Mouse (Mus musculus): ENCODE data around the gene Skint7. TPM values are rescaled to one million over a fixed set of nuclear protein-coding genes. Genes with fewer than 3 reads are reported as not detected.
"Not testable (repeated sequence)": the region's sequence is repeated elsewhere in the genome, so short reads cannot be mapped to it uniquely, and the experiment has no call there.

Gene Skint7
- not detected for total RNA-seq (2021)
- long read RNA-seq, experiment 1 = 0 reads
- long read RNA-seq, experiment 2 = 0 reads

DNA sequence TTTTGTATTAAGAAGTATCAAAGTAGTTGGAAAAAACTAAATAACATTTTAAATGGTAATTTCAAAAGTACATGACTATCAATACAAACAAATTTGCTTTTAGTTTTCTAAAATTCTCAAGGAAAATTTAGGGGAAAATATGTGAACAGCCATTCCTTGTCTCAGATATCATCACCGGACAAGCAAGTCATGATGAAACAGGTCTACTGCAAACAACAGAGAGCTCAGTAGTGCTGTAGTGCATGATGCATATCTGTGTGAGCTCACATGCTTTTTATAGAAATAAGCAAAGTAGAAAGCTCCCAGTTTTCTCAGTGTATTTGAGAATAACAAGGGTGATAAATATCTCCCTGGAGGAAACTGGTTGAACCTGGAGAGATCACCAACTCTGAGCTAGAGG is at the start of gene Skint7:
TSS of gene Skint7 (plus strand) at position 301 of the 400 bp plus-strand sequence.
- TF ChIP-seq CTCF (IDR thresholded peaks at IDR 0.05) = no peak
- intact Hi-C loops (cut with DNase I) = no loop called here
- DNase-seq = no peak
- Histone ChIP-seq H3K27ac (no peak within 1 kb of the TSS), H3K4me3 (no peak within 1 kb of the TSS)

DNA sequence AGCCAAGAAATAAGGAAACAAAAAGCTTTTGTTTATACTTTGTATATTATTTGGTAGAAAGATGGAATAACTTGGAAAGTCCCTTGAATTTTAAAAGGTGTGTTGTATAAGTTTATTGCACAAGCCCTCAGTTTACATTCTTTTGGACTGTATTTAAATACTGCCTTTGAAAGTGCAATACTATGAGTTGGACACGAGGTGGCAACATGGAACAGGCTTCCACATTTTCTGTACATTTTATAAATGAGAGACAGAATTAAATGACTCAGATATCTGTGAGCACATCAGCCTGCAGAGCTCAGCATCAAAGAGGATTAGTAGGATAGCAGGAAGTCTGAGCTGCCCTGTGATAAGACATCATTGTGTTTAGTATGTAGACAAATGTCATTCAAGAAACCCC is 11.4 kb upstream of the Skint7 start:
- DNase-seq = no peak
- no peak overlapping the region for H3K4me3 ChIP-seq
- no peak overlapping the region for H3K27ac ChIP-seq
- TF ChIP-seq CTCF (IDR thresholded peaks at IDR 0.05) = peak; percentile 14; the same call in 1 of the 2 replicates
- intact Hi-C loops (cut with DNase I) = no loop called here

DNA sequence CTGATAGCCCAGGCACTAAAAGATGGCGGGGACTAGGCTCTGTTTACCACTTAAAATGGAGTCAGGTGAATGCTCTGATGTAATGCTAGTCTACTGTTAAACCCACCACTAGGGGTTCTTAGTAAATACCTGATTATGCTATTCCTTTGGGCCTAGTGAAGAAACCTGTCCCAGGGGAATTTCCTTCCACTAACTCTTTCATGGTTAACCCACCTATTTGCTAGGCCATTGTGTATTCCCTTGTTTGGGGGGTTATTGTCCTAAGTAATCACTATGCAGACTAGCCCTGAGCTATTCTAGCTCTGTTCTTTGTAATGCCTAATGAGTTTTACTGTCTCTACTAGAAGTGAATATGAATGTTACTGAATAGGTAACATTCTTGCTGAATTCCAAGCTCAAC is 9.5 kb upstream of the Skint7 start:
- intact Hi-C loops (cut with DNase I) = not testable (repeated sequence)

DNA sequence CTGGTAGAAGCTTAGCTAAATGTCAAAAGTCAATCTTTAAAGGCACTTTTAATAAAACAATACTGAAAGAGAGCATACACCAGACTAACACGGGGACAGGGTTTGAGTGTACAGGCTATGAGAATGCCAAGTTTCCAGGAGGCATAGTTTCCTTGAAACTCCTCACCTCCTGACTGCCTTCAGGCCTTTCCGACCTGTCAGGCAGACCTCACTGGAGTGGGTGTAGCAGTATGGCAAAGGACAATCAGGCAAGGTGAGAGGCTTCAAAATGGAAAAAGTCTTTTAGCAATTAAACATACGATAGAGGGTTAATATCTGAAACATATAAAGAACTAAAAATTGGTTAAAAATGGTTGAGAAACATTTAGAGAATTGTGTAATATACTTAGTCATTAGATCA is 9.1 kb upstream of the Skint7 start:
- no peak for DNase-seq
- Histone ChIP-seq H3K27ac (no peak overlapping the region), H3K4me3 (no peak overlapping the region)
- intact Hi-C loops (cut with DNase I) = no loop called here
- TF ChIP-seq CTCF (IDR thresholded peaks at IDR 0.05) = no peak

More for the DNA sequence above, 9.5 kb upstream of the Skint7 start:
- not testable (repeated sequence) for H3K4me3 ChIP-seq, H3K27ac ChIP-seq, DNase-seq

DNA sequence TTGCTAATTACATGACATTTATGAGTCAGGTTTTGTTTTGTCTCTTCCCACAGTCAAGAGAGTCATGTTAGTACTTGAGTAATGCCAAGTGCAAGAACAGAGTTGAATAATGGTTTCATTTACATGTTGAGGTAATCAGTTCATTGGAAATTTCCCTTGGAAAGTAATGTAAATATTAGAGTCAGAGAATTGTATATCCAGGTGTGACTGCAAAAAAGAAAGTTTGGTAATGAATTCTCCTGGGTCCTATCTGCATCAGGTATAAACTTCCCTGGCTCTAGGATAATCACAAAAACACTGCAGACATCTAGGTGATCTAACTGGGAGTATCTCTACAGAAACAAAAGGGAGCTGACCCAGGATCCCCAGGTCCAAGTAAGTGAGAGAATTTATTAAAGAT is 33.2 kb downstream of the Skint7 start, which contains the start of gene Skint1:
TSS of gene Skint1 (plus strand) at position 301 of the 400 bp plus-strand sequence.
- TF ChIP-seq CTCF (IDR thresholded peaks at IDR 0.05) = no peak
- no peak within 1 kb of the TSS for H3K27ac ChIP-seq
- no peak within 1 kb of the TSS for H3K4me3 ChIP-seq
- DNase-seq = no peak
- intact Hi-C loops (cut with DNase I) = no loop called here

Other genes starting within 250 kb of the Skint7 start
- not detected for gene Slc5a9, start 70.0 kb upstream of the Skint7 start, total RNA-seq (2021)
- not detected for gene Skint8, start 53.5 kb upstream of the Skint7 start, total RNA-seq (2021)
- gene Skint1, start 33.3 kb downstream of the Skint7 start, total RNA-seq (2021) = not detected
- not detected for gene Skint4, start 99.1 kb downstream of the Skint7 start, total RNA-seq (2021)